Mouse (Mus musculus): ENCODE data around the gene Cdip1.
"Not testable (repeated sequence)": the region's sequence is repeated elsewhere in the genome, so short reads cannot be mapped to it uniquely, and the experiment has no call there.

Cdip1 gene

DNA sequence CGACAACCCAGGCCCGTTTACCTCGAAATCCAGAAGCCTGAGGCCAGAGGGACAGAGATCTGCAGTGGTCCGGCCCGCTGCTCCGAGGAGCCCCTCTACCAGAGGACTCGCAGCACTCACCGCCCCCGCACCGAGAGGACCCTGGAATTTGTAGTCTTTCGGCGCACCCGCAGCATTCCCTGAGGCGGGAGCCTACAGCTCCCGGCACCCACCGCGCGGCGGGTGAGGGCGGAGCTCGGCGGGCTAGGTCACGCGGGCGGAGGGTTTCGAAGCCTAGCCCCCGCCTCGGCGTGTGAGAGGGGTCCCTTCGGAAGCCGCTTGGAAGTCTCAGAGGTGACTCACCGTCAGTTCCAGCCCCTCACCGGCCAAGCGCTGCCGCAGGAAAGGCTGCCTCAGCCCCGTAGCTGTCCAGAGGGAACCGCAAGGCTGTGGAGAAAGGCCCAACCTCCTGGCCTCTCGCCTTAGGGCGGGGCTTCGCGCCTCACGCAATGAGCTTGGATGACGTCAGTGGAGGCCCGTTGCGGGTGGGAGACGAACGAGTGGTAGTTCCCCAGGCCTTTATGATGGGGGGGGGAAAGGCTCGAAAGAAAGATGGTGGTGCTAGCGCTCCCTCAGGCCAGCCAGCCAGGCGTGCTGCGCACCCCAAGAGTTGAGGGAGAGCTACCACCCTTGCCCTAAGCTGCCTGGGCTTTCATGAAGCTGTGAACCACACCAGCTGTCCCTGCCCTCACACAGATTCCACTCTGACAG, at the start of gene Cdip1:
Gene Cdip1, minus strand, starts transcription at position 483 of the 750 bp plus-strand sequence.
- DNase-seq (ENCODE audit: low spot score in 2 of 2): peak; percentile 86 to 94

DNA sequence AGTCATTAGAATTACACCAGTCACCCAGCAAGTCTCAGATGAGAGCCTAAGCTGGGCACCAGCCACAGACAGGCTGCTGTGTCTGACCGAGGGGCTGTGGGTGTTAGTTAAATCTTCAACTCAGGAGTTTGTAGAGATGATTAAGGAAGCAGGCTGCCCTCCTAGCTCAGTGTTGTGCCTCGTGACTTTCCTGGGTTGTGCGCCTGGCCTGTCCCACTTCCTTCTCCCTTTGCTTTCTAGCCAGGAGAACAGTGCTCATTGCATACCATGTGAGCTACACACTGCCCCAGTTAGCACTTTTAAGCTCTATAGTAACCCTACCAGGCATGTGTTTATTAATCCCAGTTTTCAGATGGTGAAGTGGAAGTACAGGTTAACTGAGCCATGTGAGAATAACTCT, 49.5 kb upstream of the Cdip1 start:
- no peak for DNase-seq (ENCODE audit: low spot score in 2 of 2)

DNA sequence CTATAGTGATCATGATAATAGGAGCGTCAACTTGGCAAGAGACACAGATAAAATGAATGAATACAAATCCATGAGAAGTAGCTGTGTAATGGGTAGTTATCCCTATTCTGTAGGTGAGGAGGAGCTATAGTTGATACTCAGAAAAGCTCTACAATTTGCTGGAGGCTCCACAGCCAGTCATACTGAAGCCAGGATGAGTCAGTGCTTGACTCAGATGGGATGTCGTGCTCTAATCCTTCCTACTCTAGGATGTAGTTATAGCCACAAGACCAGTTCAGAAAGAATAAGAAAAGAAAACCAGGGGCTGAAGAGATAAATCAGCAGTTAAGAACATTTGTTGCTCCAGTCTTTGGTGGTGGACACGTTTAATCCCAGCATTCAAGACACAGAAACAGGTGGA, 47.5 kb upstream of the Cdip1 start:
- no peak for DNase-seq (ENCODE audit: low spot score in 2 of 2)

DNA sequence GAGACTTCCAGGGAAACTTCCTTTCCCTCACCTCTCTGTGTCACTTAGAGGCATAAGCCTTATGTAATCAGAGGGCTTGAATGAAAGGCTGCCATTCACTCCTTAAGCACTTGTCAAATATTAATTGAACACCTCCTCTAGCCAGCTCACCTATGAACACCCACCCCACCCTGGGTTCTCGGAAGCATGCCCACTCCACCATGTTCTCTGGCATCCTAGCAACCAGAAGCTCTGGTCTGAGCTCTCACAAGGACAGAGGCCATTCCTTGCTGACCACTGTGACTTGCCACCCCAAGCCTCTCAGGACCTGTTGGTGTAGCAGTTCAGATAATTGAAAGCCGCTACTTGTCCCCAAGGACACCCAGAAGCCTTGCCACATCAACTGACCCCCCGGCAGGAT, 45.1 kb upstream of the Cdip1 start, which contains the start of gene 4930562C15Rik:
Gene 4930562C15Rik, plus strand, starts transcription at position 226 of the 400 bp plus-strand sequence.
- no peak for DNase-seq (ENCODE audit: low spot score in 2 of 2)

DNA sequence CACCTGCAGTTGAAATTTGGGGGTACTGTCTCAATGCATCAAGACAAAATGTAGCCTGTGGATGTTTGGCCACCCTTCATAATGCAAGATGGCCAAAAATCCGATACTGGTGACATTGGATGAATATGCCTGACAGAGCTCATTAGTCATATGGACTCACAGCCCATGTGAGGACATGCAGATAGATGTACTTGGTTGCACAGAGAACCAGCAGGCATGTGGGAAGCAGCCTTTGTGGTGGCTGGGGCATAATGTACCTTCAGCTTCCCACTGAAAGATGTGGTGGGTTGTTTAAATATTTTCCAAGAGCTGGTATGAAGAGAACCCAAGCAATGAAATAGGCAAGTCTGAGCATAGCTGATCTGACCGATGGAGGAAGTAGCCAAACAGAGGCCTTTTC, 43.8 kb upstream of the Cdip1 start:
- no peak for DNase-seq (ENCODE audit: low spot score in 2 of 2)

DNA sequence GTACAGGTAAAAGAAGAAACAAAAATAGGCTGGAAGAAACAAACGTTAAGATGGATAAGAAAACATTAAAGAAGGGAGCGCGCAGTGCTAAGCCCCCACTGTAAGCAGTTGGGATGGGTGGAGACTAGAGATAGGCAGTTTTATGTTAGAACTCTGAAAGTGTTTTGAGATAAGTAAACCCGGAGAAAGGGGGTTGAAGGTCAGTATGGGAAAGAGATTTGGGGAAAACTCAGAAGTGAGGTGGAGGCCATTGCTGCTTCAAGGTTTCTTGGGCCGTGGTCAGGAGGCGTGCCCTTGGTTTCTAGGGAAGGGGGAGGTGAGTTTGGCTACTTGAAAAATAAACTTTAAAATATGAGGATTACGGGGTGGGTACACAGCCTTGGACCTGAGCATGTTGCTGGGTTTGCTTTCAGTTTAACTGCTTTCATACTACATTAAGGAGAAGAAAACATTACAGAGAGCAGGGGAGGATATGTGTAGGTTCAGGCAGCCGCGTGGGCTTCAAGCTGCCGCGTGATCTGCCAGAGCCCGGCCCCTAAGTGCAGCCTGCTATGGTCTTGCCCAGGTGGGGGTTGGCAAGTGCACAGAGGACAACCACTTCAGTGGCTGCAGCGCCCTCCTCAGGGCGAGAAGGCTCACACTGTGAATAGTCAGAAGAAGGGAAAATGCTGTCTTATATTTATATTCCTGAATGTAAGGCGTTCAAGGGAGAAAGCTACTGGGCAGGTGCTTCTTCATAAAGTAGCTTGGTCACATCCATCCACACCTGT, 41.7 kb upstream of the Cdip1 start:
- DNase-seq (ENCODE audit: low spot score in 2 of 2): peak in 1 of 2 experiments; percentile 6

DNA sequence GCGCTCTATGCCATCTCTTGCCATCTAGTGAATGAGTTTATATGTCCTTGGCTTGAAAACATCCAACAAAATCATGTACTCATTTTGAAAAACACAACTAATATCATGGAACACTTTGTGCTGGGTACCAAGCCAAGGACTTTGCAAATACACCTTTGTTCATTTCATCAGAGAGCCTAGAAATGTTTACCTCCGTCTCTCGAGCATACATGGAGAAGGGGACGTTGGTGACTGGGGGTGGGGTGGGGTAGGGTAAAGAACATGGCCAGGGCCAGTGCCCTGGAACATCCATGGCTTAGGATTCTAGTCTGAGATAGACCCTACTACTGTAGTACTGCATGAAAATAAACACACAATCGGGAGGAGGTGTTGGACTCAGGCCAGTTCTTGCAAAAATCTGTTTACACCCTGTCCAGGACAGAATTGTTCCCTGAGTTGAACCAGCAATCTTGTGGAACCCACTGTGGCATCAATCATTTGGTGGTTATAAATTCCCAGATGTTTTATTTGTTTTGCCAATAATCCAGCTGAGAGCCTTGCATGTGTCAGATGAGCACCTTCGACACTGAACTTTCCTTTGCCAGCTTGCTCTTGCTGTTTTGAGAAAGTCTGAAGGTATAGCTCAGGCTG, 39.3 kb upstream of the Cdip1 start:
- DNase-seq (ENCODE audit: low spot score in 2 of 2): no peak

DNA sequence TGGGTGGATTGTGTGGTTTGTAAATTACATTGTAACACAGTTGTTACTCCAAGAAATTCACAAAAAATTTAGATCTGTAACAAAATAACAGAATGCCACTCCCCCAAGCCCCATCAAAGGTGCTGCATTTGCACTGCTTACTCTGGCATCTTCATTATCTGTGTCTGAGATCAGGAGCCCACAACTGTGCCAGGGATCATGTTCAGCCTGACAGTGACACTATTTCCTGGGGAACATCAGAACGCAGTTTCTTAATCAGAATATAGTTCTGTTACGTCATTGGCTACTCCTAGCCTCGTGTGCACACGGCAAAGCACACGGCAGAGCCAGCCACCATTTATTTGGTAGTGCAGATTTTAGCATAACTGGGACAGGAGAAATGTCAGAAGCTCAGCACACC, 37.5 kb upstream of the Cdip1 start:
- no peak for DNase-seq (ENCODE audit: low spot score in 2 of 2)

DNA sequence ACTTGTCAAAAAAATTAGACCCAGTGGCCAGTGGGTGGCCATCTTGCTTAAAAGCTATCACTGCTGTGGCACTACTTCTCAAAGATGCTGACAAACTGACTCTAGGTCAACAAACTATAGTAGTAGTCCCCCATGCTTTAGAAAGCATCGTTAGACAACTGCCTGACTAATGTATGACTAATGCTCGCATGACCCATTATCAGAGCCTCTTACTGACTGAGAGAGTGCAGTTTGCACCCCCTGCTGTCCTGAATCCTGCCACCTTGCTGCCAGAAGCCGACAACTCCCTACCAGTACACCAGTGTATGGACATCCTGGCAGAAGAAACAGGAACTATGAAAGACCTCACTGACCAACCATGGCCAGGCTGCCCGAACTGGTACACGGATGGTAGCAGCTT, 34.4 kb upstream of the Cdip1 start:
- DNase-seq (ENCODE audit: low spot score in 2 of 2): not testable (repeated sequence)

DNA sequence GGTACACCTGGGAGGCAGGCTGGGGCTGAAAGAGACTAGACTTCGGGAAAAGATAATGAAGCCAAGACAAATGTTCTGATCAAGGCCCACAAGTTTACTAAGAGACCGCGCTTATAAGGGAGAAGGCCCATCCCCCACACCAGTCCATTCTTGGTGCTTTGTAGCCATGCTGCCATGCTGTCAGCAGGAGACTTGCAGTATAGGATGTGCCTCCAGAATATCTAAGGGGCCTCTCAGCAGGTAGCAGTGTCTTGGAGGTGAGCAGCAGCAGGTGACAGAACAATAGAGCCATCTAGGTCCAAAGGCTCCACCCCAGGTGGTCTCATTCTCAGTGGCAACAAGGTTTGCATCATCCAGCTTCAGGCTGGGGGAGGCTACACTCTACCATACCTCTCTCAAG, 28.3 kb upstream of the Cdip1 start:
- DNase-seq (ENCODE audit: low spot score in 2 of 2): no peak

DNA sequence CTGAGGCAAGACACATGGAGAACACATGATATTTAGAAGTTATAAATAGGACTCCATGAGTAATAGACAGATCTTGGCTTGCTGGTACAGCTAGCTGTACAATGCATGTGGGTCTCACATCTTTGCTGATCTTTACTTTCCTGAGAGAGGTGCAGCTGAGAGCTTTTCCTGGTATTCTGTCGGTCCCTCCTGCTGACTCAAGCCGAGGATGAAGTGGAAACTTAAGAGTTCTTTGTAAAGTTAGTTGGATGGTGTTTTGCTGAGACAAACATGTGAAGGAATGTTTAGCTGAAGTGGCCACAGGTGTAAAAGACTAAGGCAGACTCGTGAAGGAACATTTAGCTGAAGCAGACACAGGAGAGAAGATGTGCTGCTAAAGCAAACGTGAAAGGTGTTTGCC, 6.5 kb upstream of the Cdip1 start:
- no peak for DNase-seq (ENCODE audit: low spot score in 2 of 2)

DNA sequence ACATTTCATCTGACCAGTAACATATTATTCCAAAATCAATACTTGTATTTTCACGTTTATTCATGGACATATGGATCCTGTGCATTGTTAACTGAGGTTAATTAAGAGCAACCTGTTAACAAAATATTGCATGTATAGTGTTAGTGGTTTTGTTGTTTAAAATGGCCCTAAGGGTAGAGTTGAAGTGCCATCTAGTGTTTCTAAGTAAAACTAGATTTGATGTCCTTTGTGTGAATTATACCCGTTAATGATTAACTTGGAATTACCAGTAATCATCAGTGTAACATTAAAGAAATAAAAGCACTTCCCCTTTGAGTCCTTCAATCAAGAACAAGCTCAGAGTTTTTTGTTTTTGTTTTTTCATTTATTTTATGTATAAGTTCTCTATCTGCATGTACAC, 1.2 kb upstream of the Cdip1 start:
- DNase-seq (ENCODE audit: low spot score in 2 of 2): no peak

DNA sequence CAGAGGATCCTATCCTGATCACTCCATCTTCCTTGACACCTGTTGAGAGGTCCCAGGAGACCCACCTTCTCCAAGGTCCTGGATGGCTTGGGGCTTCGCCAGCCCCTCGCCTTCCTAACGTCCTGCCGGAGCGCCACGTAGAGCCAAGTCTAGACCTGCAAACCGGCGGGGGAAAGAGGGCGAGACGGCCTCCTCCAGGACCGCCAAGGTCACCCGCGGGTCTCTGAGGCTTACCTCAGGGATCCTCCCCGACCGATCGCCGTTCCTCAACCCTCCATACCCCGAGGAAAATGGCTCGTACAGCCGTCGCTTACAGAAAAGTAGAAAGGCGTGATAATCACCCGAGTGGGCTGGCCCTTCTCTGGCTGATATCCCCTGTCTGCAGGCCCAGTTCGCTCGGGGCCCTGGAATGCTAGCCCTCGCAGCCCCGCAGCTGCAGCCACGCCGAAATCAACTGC, 752 bp downstream of the Cdip1 start:
- no peak for DNase-seq (ENCODE audit: low spot score in 2 of 2)

DNA sequence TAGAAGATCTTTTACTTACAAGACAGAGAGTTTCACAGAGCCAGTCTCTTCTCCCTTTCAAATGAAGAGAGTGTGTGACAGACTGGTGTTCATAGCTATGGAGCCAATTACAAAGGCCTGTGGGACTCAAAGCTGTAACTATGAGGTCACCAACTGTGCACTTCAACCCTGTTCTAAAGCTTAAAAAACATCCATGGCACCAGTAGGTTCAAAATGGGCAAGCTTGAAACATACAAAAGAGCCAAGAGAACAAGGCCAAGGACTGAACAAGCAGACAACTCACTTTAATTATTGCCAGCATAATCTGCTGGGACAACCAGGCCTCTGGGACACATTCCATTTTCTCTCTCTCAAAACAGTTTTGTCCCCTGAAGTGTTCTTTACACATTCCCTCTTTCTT, 1.9 kb downstream of the Cdip1 start:
- DNase-seq (ENCODE audit: low spot score in 2 of 2): no peak

DNA sequence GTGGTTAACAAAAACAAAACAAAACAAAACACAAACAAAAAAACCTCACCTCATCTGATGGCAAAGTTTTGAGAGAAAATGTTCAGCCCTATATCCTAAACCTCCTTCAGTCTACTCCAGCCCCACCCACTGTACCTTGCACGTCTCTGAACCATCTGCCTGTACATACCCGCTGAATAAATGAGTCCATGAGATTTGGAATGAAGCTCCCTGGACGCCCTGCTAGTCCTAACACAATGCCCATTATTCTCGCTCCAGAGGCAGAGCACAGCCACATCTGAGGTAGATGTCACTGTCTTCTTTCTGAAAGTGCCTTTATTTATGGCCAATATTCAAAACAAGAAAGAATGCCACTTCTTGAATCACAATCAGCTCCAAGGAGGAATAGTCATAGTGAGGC, 4.4 kb downstream of the Cdip1 start:
- no peak for DNase-seq (ENCODE audit: low spot score in 2 of 2)

DNA sequence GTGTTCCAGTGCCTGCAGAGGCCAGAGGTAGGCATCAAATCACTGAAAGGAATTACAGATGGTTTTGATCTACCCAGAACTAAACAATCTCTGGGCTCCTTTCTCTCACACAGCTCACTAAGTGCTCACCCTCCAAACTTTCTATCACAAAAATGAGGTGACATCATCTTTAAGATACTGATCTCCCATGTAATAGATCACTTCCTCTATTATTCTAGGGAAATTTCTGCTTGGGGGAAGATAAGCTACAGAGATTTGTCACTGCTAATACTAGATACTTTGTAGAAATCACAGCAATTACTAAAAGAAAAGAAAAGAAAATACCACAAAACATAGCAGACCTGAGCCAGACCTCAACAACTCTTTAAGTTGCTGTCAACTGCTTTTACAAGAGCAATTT, 7.6 kb downstream of the Cdip1 start:
- DNase-seq (ENCODE audit: low spot score in 2 of 2): no peak

DNA sequence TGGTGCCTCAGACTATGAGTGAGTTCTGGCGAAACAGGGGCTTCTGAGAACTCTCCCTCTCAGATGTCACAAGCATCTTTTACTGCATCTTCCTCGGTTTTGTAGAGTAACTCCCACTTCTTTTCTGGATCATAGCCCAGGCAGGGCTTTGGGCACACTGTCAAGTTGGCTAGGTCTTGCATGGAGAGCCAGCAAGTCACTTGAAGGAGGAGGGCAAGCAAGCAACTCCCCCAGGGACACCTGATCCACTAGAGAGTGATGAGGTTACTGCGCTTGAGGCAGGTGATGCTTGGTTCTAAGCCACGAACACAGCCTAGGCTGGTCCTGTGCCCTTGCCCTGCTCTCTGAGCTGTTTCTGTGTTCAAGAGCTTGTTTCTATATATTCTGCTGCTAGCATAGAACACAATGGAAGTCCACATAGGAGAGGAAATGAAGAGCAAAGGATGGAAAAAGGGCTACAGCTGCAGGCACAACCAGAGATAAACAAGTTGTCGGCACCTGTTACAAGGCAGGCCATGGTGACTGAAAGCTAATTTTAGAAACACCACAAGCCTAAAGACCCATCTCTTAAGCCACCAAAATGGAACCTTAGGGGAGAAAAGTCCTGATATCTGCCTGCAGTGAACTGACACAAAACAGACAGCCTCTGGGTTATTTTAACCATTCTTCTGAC, 8.4 kb downstream of the Cdip1 start:
- DNase-seq (ENCODE audit: low spot score in 2 of 2): peak; percentile 37 to 65

DNA sequence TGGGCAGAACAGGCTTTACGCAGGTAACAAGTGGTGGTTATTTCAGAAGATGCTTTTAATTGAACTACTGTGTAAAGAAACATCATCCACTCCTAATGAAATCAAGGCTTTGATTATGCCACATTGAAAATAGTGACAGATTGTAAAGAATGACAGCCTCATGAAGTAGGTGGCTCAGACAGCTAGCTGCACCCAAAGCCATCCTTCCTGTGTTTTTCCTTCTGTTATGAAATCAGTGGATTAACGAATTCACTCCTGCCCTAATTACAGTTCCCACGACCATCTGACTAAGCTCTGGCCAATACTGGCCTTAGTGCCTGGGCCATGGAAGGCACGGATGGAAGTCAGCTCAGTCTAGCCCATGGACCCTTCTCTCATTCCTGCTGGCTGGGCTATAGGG, 11.2 kb downstream of the Cdip1 start:
- no peak for DNase-seq (ENCODE audit: low spot score in 2 of 2)

DNA sequence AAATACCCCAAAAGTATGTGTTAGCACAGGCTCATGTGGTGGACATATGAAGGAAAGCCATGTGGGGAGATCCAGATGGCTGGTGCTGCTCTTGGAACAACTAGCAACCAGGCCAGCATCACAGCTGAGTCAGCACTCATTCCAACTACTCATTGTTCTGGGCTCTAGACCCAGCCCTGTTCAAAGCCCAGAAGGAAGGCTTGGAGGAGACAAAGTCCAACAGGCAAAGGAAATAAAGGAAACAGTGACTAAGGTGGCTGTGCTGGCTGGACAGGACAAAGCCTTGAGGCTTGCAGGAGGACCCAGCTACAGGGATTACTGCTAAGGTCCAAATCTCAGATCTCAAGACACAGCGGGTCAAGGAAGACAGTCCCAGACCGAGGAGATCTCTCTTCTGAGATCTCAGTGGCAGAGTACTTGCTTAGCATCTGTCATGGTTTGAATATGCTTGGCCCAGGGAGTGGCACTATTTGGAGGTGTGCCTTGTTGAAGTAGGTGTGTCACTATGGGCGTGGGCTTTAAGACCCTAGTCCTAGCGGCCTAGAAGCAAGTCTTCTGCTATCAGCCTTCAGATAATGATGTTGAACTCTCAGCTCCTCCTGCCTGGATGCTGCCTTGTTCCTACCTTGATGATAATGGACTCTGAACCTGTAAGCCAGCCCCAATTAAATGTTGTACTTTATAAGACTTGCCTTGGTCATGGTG, 12.0 kb downstream of the Cdip1 start:
- DNase-seq (ENCODE audit: low spot score in 2 of 2): no peak

DNA sequence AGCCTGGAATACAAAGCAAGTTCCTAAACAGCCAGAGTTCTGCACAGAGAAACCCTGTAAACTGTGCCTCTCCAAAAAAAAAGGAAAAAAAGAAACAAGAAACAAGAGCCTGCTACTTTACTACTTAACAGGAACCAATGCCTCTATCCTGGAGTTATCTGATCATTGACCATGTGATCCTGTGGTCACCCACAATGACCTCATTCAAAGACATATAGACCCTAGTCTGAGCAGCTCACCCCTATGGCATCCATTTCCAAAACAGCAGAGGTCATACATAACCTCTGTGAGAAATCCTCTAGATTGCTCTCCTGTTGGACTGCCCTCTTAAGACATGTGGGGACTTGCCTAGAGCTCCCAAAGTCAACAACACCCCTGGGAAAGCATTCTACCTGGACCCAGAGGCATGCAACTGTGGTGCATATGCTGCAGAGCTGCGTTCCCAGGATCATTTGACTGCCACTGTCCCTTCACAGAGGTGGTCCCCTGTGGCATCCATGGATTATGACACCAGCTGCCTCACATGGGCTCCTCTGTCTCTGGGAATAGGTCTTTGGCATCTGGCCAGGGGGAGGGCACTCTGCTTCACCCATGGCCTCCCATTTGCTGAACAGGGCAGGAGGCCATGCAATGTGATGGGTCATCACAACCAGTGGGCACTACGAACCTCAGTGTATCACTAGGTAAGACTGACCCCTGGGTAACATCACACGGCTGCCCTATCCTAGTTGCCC, 12.8 kb downstream of the Cdip1 start:
- no peak for DNase-seq (ENCODE audit: low spot score in 2 of 2)

Measured in cerebellum, postnatal 4 days (tissue).